Mouse (Mus musculus) thymus, adult 2 months (tissue): ENCODE measurements around the gene Tex13b.

Experiments
- CTCF ChIP-seq: fragments of 200-500 bp; IDR thresholded peaks from 2 replicates; pipeline ENCODE4 v1.5.1; 2012; ENCODE audit warnings: mild to moderate bottlenecking, control low read depth, low read length, moderate library complexity, borderline replicate concordance; ENCODE audit not compliant: control insufficient read depth, poor library complexity, insufficient read depth; ENCODE audit errors: extremely low read depth
- POLR2A ChIP-seq: fragments of 200-500 bp; IDR thresholded peaks from 2 replicates; pipeline ENCODE4 v1.6.1; 2012; ENCODE audit warnings: mild to moderate bottlenecking, low read length, control low read depth, moderate library complexity; ENCODE audit not compliant: control insufficient read depth, poor library complexity, insufficient read depth; ENCODE audit errors: extremely low read depth

- no peak for TF ChIP-seq POLR2A
- TF ChIP-seq CTCF: no peak
These were observed 24.8 kb upstream of the Tex13b start for GRCm38 (mm10) chrX:140838077-140838476.
